Mouse (Mus musculus) lung, adult 2 months (tissue): ENCODE data around the gene Sf3a2.

Experiments used
- CTCF ChIP-seq: fragments of 200-500 bp; IDR thresholded peaks from 2 replicates; pipeline ENCODE4 v1.5.1; 2011; ENCODE audit warnings: mild to moderate bottlenecking, low read length, control low read depth; ENCODE audit not compliant: insufficient read depth
- POLR2A ChIP-seq: fragments of 200-500 bp; IDR thresholded peaks from 2 replicates; pipeline ENCODE4 v1.6.1; 2011; ENCODE audit warnings: low read depth, mild to moderate bottlenecking, control low read depth, low read length, borderline replicate concordance; ENCODE audit errors: extremely low read depth

DNA sequence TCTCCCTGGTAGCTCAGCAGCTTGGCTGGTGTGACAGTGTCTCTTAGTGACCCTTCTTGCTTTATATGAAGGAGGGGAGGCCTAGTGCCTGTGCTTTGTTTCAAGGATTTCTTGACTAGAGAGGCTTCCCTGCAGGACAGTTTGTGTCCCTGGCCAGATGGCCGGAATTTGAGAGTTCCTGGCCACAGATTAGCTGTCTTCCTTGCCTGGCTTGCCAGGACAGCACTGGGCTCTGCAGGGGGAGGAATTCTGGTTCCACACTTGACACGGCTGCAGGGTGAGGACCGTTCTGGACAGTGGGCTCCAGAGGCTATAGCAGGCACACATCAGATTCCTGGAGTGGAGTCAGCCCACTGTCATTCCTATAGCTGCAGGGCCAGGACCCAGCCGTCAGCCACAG lies 22.3 kb upstream of the Sf3a2 start:
- no peak for TF ChIP-seq CTCF
- TF ChIP-seq POLR2A, result no peak
